Mouse (Mus musculus): Measurements from ENCODE around the gene Rab34.
A peak's percentile ranks its signal among the peaks of the same experiment; 100 is the strongest.

Rab34 gene

DNA sequence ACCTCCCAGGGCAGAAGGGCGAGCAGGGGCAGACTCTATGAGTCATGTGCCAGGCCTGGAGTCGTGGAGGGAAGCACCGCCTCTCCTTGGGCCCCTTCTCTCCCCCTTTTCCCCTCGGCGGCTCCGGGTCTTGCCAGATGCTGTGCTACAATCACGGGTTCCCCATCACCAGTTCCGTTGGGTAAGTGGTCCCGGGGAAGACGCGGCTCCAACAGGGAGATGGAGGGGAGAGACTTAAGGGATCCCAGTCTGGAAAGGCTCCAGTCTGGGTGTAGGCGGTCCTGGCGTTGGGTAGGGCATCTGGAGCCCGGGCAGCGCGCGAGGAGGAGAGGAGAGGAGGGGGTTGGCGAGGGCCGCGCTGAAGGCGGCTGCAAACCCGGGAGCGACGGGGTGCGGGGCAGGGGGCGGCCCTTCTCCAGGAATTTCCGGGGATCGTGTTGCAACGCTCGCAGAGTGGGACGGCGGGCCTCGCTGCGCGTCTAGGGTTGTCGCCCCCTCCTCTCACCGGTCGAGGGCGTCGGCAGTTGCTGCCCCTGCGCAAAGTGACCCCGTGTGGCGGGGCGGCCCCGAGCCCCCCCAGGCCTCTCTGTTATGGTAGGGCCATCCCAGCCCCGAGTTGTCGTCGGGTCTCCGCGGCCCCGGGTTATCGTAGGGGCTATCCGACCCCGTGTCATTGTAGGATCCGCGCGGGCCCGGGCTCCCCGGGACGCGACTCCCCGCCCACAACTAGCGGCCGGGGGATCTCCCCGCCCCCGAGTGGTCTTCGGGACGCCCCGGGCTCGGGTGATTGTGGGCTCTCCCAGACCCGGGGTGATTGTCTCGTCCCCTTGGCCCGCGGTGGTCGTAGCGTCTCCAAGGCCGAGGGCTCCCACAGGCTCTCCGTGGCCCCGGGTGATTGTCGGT, at the start of gene Rab34:
TSS of gene Rab34 (plus strand) at position 100 of the 903 bp plus-strand sequence.
- peak; percentile 75 for DNase-seq

GRCm38 (mm10) chr11:78140665-78141064, 47.6 kb upstream of the Rab34 start:
- no peak for DNase-seq

GRCm38 (mm10) chr11:78143520-78143919, 44.7 kb upstream of the Rab34 start:
- DNase-seq = no peak

DNA sequence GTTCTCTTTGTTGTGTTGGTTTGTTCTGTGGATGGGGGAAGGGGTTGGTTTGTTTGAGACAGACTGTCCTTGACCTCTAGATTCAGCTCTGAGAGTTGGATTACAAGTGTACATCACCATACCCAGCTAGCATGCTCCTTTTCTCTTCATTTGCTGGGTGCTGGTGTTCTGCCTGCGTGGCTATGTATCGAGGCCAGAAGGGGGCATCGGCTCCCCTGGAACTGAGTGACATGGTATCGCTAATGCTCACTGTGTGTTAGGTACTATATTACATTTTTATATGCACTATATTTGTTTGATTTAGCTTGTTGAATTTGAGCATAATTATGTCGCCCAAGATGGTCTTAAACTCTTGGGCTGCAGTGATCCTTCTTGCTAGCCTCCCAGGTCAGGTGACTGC, 42.1 kb upstream of the Rab34 start:
- no peak for DNase-seq

- no peak for DNase-seq
These were observed 41.3 kb upstream of the Rab34 start for GRCm38 (mm10) chr11:78146707-78147543.

DNA sequence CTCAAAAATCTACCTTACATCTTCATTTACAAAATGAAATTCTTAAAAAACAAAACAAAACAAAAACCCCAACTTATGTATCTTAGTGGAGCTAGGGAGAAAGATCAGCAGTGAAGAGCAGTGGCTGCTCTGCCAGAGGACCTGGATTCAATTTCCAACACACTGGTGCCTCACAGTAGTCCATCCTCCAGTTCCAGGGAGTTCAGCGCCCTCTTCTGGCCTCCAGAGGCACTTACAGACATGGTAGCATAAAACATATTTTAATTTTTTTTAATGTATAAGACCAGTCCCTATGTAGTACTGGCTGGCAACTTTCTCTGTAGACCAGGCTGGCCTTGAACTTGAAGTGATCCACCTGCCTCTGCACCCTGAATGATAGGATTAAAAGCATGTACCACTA, 37.1 kb upstream of the Rab34 start:
- peak; percentile 60 for DNase-seq

GRCm38 (mm10) chr11:78152299-78153231, 35.7 kb upstream of the Rab34 start:
- DNase-seq = no peak

GRCm38 (mm10) chr11:78153778-78154177, 34.5 kb upstream of the Rab34 start:
- no peak for DNase-seq

DNA sequence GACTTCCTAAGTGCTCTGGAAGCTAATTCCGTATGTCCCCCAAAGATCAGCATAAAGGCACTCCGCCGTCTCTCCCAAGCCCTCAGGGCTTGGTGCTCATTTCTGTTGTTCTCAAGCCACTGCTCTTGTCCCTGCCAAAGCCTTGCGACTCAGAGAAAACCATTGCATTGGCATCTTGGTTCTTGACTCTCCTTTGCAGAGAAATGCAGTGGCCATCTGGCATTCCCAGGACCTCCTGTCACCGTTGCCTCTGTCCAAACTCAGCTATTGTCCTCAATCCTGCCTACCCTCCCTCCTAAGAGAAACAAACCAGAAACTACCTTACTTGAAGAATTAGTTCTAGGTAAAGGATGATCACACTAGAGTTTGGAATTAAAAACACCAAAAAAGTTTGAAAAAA, 32.6 kb upstream of the Rab34 start:
- DNase-seq = no peak

DNA sequence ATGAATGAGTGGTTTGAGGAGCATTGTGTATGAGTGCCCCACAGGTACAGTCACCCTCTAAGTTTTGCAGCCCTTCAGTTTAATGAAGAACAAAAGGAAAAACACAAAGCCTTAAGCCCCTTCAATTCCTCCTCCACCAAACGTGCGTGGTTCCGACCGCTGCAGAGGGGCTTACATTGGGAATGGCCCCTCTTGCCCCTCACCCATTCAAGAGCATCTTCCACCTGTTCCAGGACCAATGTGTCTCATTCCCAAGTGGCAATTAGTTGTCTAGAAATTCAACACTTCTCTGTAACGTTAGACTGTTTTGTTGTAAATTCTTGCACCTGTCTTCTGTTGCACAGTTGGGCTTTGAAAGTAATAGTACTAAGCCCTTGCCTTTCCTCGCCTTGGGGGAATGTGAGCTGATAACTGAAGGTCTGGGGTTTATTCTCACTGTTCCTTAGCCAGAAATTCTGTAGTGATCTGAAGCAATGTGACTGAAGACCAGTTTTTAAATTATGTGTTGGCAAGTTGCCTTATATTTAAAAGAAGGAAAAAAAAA, 32.0 kb upstream of the Rab34 start:
- DNase-seq = no peak

DNA sequence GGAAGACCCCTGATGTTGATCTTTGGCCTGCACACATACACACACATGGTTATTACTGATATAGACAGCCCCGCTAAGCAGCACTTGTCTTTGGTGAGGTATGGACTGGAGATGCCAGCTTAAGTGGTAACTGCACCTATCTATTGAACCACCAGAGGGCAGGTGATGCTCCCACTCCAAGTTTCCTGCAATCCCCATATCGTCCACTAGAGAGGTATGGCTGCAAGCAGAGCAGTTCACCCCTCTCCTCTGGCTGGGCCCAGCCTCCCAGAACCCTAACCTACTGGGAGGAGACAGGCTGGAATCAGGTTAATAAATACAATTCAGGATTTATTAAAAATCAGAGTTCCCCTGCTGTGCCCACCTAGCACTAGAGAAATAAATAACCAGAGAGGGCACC, 29.1 kb upstream of the Rab34 start:
- peak; percentile 82 for DNase-seq

- DNase-seq = no peak
These were observed 28.7 kb upstream of the Rab34 start for GRCm38 (mm10) chr11:78159557-78159956.

- DNase-seq = no peak
These were observed 28.1 kb upstream of the Rab34 start for GRCm38 (mm10) chr11:78160171-78160570.

GRCm38 (mm10) chr11:78160675-78161074, 27.6 kb upstream of the Rab34 start:
- DNase-seq = no peak

DNA sequence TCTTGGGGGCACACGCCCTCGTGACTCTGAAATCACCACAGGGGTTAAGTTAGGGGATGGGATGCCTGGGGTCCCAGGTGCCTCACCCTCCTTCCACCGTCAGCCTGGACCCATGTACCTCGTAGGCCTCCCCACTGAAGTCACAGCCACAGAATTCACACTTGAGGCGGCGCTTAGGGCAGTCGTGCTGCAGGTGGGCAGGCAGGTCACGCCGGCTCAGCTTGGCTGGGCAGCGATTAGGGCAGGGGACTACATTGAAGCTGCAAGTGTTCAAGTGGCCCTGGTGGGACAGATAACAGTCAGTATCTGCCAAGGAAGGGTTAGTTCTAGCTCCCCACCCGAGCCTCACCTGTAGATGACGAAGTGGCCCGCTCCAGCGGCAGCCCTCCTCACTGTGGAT, 27.1 kb upstream of the Rab34 start:
- no peak for DNase-seq

DNA sequence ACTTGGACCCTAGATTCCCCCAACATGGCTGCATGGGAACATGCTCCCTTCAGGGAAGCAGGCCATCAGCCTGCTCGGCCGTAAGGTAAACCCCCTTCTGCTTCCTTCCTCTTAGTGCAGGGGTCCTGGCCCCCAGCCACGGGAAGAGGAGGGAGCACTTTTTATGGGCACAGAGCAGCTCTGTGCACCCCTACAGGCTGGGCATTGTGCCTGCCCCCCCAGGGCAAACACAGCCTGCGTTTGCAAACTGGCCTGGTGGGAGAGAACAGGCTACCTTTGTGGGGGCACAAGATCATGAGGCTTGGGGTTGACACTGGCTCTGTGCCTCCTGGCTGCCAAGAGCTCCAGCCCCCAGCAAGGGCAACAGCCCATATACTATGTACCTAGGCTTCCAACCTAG, 26.3 kb upstream of the Rab34 start:
- DNase-seq = no peak

DNA sequence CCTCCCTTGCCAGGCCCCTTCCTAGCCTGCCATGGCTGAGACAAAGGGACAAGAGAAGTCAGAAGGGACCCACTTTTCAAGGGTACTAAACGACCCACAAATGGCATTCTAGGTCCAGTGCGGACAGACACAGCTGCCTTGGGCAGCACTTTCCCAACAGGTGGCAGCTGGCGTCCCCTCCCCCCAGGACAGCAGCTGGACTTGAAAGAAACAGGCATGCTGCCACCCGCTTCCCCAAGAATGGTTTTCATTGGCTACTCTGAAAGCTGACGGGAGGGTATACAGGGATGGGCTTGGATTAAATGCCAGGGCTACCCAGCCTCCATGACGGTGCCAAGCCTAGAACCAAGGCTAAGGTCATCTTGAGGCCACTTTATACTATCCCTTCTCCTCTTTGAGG, 25.7 kb upstream of the Rab34 start:
- DNase-seq = no peak

DNA sequence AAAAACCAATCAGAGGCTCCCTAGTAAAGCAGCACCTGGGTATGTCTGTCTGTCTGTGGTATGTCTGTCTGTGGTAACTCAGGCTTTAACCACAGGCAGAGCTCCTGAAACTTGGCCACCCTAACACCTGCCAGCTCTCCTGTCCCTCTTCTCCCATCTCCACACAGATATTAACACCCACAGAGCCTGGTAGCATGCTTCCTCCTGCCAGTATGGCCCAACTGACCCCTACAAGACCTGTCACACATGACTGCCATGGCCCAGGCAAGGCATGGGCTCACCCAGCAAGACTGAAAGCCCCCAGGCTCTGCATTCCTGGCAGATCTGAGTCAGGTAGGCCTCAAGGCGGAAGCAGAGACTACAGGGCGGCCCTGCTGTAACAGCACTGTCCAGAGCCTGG, 25.2 kb upstream of the Rab34 start:
- DNase-seq = no peak

DNA sequence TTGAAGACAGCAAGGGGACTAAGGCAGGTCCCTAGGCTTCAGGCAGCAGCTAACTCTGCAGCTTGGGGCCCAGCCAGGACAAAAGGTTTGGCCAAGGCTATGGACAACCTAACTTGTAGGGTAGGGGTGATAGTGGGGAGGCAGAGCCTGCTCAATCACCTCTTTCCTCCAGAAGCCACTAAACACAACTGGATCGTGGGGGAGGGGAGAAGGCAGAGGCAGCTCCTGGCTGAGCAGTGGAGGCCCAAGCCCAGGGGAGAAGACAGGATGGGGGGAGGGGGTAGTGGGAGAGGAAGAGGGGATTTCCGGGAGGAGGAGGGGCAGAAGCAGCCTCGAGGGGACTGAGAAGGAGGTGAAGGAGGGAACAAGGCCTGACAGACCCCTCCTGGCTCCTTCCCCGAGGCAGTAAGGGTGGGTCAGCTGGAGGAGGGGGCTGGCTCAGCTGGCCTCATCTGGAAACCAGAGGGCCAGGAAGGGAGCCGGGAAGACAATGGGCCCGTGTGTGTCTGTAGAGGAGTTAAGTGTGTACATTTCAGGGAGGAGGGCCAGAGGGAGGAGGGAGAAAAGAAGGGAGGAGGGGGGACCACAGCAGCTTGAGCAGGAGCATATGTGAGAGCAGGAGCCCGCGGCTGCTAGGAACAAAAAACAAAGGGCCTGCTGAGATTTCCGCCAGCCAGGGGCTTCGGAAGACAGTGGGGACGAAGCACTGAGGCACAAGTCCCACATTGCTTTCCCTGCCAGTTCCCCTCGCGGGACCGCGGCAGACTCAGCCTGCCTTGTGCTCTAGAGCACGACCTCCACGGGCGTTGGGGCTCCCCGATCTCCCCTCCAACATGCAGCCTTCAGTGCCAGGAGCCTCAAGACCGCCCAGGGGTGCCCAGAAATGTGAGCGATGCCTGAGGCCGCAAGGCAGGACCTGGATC, 24.3 kb upstream of the Rab34 start:
- DNase-seq = peak; percentile 72

- no peak for DNase-seq
These were observed 23.7 kb upstream of the Rab34 start for GRCm38 (mm10) chr11:78164604-78164923.

All from liver (tissue).